Mouse (Mus musculus): Measurements from ENCODE around the gene Plekhg2.
A peak's percentile ranks its signal among the peaks of the same experiment; 100 is the strongest.

Plekhg2 gene

GRCm38 (mm10) chr7:28335471-28335870, 36.9 kb downstream of the Plekhg2 start:
- DNase-seq (ENCODE audit: low spot score), result no peak

GRCm38 (mm10) chr7:28334534-28334933, 37.9 kb downstream of the Plekhg2 start:
- no peak for DNase-seq (ENCODE audit: low spot score)

- DNase-seq (ENCODE audit: low spot score), result no peak
These were observed 44.1 kb downstream of the Plekhg2 start for GRCm38 (mm10) chr7:28328260-28328659.

DNA sequence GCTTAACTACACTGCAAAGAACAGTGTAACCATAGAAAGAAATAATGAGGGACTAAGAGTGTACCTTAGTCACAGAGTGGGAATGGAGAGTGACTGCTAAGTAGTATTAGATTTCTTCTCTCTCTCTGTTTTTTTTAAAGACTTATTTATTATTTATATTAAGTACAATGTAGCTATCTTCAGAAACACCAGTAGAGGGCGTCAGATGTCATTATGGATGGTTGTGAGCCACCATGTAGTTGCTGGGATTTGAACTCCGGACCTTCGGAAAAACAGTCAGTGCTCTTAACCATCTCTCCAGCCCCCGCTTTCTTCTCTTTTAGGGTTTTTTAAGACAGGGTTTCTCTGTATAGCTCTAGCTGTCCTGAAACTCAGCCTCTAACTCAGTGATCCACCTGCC, 45.9 kb downstream of the Plekhg2 start:
- DNase-seq (ENCODE audit: low spot score), result no peak

DNA sequence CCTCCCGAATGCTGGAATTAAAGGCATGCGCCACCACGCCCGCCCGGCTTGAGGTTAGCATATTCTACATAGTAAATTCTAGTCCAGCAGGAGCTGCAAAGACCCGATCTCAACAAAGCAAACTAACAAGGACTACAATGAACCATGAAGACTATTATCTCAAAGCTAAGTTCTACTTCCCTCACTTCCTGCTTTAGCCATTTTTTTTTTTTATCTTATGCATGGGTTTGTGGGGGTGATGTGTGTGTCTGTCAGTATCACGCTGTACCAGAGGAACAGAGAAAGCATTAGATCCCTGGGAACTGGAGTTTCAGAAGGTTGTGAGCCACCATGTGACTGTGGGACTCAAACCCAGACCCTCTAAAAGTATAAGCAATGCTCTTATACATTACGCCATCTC, 47.1 kb downstream of the Plekhg2 start:
- no peak for DNase-seq (ENCODE audit: low spot score)

GRCm38 (mm10) chr7:28321974-28322720, 50.3 kb downstream of the Plekhg2 start:
- DNase-seq (ENCODE audit: low spot score), result no peak

DNA sequence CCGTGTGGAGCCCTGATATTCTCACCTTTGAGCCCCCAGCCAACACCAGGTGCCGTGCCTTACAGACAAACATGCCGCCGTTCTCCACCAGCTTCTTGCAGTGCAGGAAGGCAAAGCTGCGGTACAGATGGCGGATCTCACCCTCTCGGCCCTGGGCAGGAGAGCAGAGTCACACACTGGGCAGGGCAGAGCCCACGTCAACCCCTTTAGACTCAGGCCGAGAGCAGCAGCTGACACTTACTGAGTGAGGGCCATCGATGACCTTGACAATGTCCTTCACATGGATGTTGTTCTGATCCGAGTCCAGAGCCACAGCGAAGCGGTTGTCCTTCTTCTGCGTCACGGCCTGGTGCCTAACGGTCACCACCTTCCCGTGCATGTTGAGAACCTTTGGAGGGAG, 53.7 kb downstream of the Plekhg2 start:
- DNase-seq (ENCODE audit: low spot score), result no peak

DNA sequence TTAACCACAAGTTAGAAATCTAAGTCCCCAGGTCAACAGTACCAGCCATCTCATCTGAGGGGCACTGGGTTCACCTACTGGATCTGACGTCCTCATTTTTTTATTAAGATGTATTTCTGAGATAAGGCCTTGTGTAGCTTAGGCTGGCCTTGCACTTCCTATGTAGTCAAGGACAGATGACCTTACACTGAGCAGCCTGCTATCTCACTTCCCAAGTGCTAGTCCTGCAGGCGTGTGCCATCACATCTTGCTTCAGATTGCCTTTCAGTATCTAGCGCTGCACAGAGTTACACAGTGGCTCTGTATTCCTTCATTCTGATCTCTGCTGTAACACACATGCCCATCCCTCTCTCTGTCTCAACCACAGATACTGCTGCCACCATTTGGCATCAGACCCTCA, 54.4 kb downstream of the Plekhg2 start:
- no peak for DNase-seq (ENCODE audit: low spot score)

GRCm38 (mm10) chr7:28311926-28312543, 60.4 kb downstream of the Plekhg2 start, which contains the start of gene Timm50:
Gene Timm50 (minus strand): TSS chr7:28312072.
- peak; percentile 94 for DNase-seq (ENCODE audit: low spot score)

DNA sequence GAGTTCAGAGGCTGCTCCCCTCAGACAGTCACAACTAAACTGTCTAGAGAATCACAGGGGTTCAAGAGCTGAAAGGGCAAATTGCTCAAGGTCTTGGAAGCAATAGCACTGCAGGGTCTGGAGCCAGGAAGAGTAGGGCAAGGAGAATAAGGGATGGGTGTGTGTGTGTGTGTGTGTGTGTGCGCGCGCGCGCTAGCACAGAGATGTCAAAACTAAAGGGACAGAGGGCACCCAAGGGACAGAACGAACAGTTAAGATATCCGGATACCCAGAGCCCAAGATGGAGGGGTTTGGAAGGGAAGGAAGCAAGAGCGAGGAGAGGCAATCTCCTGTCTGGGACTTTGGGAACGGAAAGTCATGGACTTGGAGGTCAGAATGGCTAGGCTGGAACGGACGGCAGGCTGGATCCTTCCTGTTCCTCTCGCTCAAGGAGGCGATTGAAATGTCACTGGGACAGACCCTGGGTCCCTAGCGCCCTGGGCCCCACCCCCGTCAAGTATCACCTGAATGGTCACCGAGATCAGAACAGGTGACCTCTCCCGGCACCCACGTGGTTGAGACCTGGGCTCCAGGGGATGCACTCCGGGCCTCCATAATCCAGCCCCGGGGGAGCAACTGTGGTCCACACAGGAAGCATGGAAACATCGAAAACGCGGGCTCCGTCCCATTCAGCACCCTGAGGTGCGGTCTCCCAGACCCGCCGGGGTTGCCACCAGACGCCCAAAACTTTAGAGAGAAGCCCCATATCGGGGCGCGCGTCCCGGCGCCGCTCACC, 61.1 kb downstream of the Plekhg2 start:
- DNase-seq (ENCODE audit: low spot score), result no peak

DNA sequence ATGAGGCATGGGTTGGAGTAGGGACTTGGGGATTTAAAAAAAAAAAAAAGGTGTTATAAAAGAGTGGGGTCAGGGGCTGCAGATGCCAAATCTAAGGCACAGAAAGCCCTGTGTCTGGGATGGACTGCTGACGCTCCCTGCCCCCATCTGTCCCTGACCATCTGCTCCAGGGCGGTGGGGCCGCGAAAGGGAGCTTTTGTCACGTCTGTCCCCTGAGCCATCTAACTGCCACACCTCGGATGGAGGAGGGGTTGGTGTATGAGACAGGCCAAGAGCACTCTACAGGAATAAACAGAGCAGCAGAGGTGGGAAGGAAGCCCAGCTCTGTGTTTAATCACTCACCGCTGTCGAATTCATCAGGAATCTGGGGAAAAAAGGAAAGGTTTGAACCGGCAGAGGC, 62.7 kb downstream of the Plekhg2 start:
- DNase-seq (ENCODE audit: low spot score), result no peak

All from urinary bladder, postnatal 10 days (tissue).